Mouse (Mus musculus) embryonic fibroblast, embryonic 13.5 days (primary cell): ENCODE measurements around the gene Ndufs4.

Experiments
- CTCF ChIP-seq: IDR thresholded peaks from 2 replicates; pipeline ENCODE4 v1.5.1; 2011; ENCODE audit warnings: mild to moderate bottlenecking, control low read depth, low read length, moderate library complexity, borderline replicate concordance; ENCODE audit not compliant: insufficient read depth
- POLR2A ChIP-seq: IDR thresholded peaks from 2 replicates; pipeline ENCODE4 v1.6.1; 2011; ENCODE audit warnings: low read depth, mild to moderate bottlenecking, control low read depth, low read length, moderate library complexity

GRCm38 (mm10) chr13:114344220-114344973 is 43.7 kb downstream of the Ndufs4 start:
- TF ChIP-seq CTCF (no peak), POLR2A (no peak)
